Mouse (Mus musculus): ENCODE data around the gene Fnip2. TPM values are rescaled to one million over a fixed set of nuclear protein-coding genes. Genes with fewer than 3 reads are reported as not detected.
"Not testable (repeated sequence)": the region's sequence is repeated elsewhere in the genome, so short reads cannot be mapped to it uniquely, and the experiment has no call there.

The Fnip2 gene
- polyA plus RNA-seq, 1 experiment from 2014 or later, result 9.8 TPM

- no peak for ATAC-seq (ENCODE audit: low FRiP score)
- H3K4me2 ChIP-seq (replicated peaks), result no peak overlapping the region
- H3K27ac ChIP-seq, result no peak overlapping the region
- 0 out of 2 replicates have a peak, but pooled peaks cover 8% of the 10 kb centered on the region for H3K9me3 ChIP-seq (replicated peaks)
- H3K9ac ChIP-seq, result no peak overlapping the region
- 77% methylated on average over 4 of the region's 4 CpGs for WGBS
- H3K4me1 ChIP-seq, result peaks cover 12% of the 10 kb centered on the region
- no peak overlapping the region for H3K4me3 ChIP-seq
- H3K27me3 ChIP-seq, result no peaks in the 10 kb centered on the region
- peaks cover 53% of the 10 kb centered on the region for H3K36me3 ChIP-seq
Observed at GRCm38 (mm10) chr3:79478880-79479279, 88.7 kb downstream of the Fnip2 start.

- Histone ChIP-seq H3K9ac (no peak overlapping the region), H3K9me3 (replicated peaks) (0 out of 2 replicates have a peak, but pooled peaks cover 3% of the 10 kb centered on the region), H3K4me2 (replicated peaks) (no peak overlapping the region), H3K4me3 (no peak overlapping the region), H3K36me3 (peaks cover 49% of the 10 kb centered on the region), H3K27ac (no peak overlapping the region), H3K27me3 (no peaks in the 10 kb centered on the region), H3K4me1 (peaks cover 12% of the 10 kb centered on the region)
- no peak for ATAC-seq (ENCODE audit: low FRiP score)
- WGBS, result 92% methylated on average over 8 of the region's 8 CpGs
Observed at GRCm38 (mm10) chr3:79478400-79478799, 89.2 kb downstream of the Fnip2 start.

- peaks cover 12% of the 10 kb centered on the region for H3K4me1 ChIP-seq
- 95% methylated on average over 2 of the region's 2 CpGs for WGBS
- no peak for ATAC-seq (ENCODE audit: low FRiP score)
- H3K27me3 ChIP-seq, result no peaks in the 10 kb centered on the region
- no peak overlapping the region for H3K27ac ChIP-seq
- no peak overlapping the region for H3K9ac ChIP-seq
- peaks cover 40% of the 10 kb centered on the region for H3K36me3 ChIP-seq
- H3K4me3 ChIP-seq, result no peak overlapping the region
- H3K9me3 ChIP-seq (replicated peaks), result no peaks in the 10 kb centered on the region
- no peak overlapping the region for H3K4me2 ChIP-seq (replicated peaks)
Observed at GRCm38 (mm10) chr3:79475980-79476379, 91.6 kb downstream of the Fnip2 start.

GRCm38 (mm10) chr3:79474911-79475310 is 92.7 kb downstream of the Fnip2 start:
- Histone ChIP-seq H3K27ac (peak overlapping the region; percentile 37), H3K4me2 (replicated peaks) (no peak overlapping the region), H3K36me3 (peaks cover 30% of the 10 kb centered on the region), H3K9me3 (replicated peaks) (no peaks in the 10 kb centered on the region), H3K4me1 (peaks cover 12% of the 10 kb centered on the region), H3K9ac (no peak overlapping the region), H3K27me3 (no peaks in the 10 kb centered on the region), H3K4me3 (no peak overlapping the region)
- WGBS, result 44% methylated on average over 4 of the region's 4 CpGs
- peak; percentile 67 for ATAC-seq (ENCODE audit: low FRiP score)

- Histone ChIP-seq H3K27me3 (no peaks in the 10 kb centered on the region), H3K9ac (no peak overlapping the region), H3K4me2 (replicated peaks) (no peak overlapping the region), H3K36me3 (peaks cover 21% of the 10 kb centered on the region), H3K9me3 (replicated peaks) (no peaks in the 10 kb centered on the region), H3K4me3 (no peak overlapping the region), H3K4me1 (peaks cover 12% of the 10 kb centered on the region), H3K27ac (no peak overlapping the region)
- WGBS, result 95% methylated on average over 5 of the region's 5 CpGs
- no peak for ATAC-seq (ENCODE audit: low FRiP score)
Observed at GRCm38 (mm10) chr3:79472362-79472761, 95.2 kb downstream of the Fnip2 start.

- Histone ChIP-seq H3K9ac (no peak overlapping the region), H3K36me3 (peaks cover 16% of the 10 kb centered on the region), H3K4me3 (no peak overlapping the region), H3K9me3 (replicated peaks) (no peaks in the 10 kb centered on the region), H3K4me1 (no peaks in the 10 kb centered on the region), H3K27me3 (no peaks in the 10 kb centered on the region), H3K27ac (no peak overlapping the region), H3K4me2 (replicated peaks) (no peak overlapping the region)
- ATAC-seq (ENCODE audit: low FRiP score), result no peak
- WGBS, result 96% methylated on average over 5 of the region's 5 CpGs
Observed at GRCm38 (mm10) chr3:79469440-79469839, 98.2 kb downstream of the Fnip2 start.

GRCm38 (mm10) chr3:79458651-79459275 is 108.8 kb downstream of the Fnip2 start:
- H3K36me3 ChIP-seq, result peaks cover 32% of the 10 kb centered on the region
- 91% methylated on average over 14 of the region's 14 CpGs for WGBS

GRCm38 (mm10) chr3:79455761-79456160 is 111.8 kb downstream of the Fnip2 start:
- no peak overlapping the region for H3K9ac ChIP-seq
- H3K27ac ChIP-seq, result no peak overlapping the region
- H3K4me2 ChIP-seq (replicated peaks), result no peak overlapping the region
- no peaks in the 10 kb centered on the region for H3K27me3 ChIP-seq
- WGBS, result 51% methylated on average over 11 of the region's 11 CpGs
- no peak for ATAC-seq (ENCODE audit: low FRiP score)
- no peaks in the 10 kb centered on the region for H3K9me3 ChIP-seq (replicated peaks)
- 0 out of 2 replicates have a peak, but pooled peaks cover 6% of the 10 kb centered on the region for H3K4me1 ChIP-seq
- peaks cover 20% of the 10 kb centered on the region for H3K36me3 ChIP-seq
- H3K4me3 ChIP-seq, result no peak overlapping the region

More at GRCm38 (mm10) chr3:79458651-79459275, 108.8 kb downstream of the Fnip2 start:
- H3K9me3 ChIP-seq (replicated peaks), result no peaks in the 10 kb centered on the region
- H3K27ac ChIP-seq, result no peak overlapping the region
- no peak overlapping the region for H3K4me2 ChIP-seq (replicated peaks)
- no peaks in the 10 kb centered on the region for H3K4me1 ChIP-seq
- no peak for ATAC-seq (ENCODE audit: low FRiP score)
- H3K9ac ChIP-seq, result no peak overlapping the region
- H3K4me3 ChIP-seq, result no peak overlapping the region
- no peaks in the 10 kb centered on the region for H3K27me3 ChIP-seq

GRCm38 (mm10) chr3:79452696-79453263 is 114.8 kb downstream of the Fnip2 start:
- peak; percentile 73; the same call in 1 of the 2 replicates for ATAC-seq (ENCODE audit: low FRiP score)
- Histone ChIP-seq H3K4me3 (no peak overlapping the region), H3K27me3 (no peaks in the 10 kb centered on the region), H3K4me1 (0 out of 2 replicates have a peak, but pooled peaks cover 6% of the 10 kb centered on the region), H3K9ac (no peak overlapping the region), H3K27ac (0 out of 2 replicates have a peak overlapping the region, but pooled peaks have one; percentile 24), H3K4me2 (replicated peaks) (no peak overlapping the region), H3K36me3 (no peaks in the 10 kb centered on the region), H3K9me3 (replicated peaks) (no peaks in the 10 kb centered on the region)
- WGBS, result 46% methylated on average over 14 of the region's 14 CpGs

GRCm38 (mm10) chr3:79449361-79449760 is 118.2 kb downstream of the Fnip2 start:
- H3K36me3 ChIP-seq, result no peaks in the 10 kb centered on the region
- no peak overlapping the region for H3K4me3 ChIP-seq
- 0 out of 2 replicates have a peak, but pooled peaks cover 6% of the 10 kb centered on the region for H3K4me1 ChIP-seq
- H3K27me3 ChIP-seq, result no peaks in the 10 kb centered on the region
- no peak for ATAC-seq (ENCODE audit: low FRiP score)
- H3K9ac ChIP-seq, result no peak overlapping the region
- H3K27ac ChIP-seq, result no peak overlapping the region
- H3K9me3 ChIP-seq (replicated peaks), result no peaks in the 10 kb centered on the region
- WGBS, result 72% methylated on average over 7 of the region's 7 CpGs
- no peak overlapping the region for H3K4me2 ChIP-seq (replicated peaks)

GRCm38 (mm10) chr3:79448421-79448820 is 119.2 kb downstream of the Fnip2 start:
- no peaks in the 10 kb centered on the region for H3K36me3 ChIP-seq
- H3K27ac ChIP-seq, result no peak overlapping the region
- no peaks in the 10 kb centered on the region for H3K9me3 ChIP-seq (replicated peaks)
- no peak overlapping the region for H3K9ac ChIP-seq
- 0 out of 2 replicates have a peak, but pooled peaks cover 6% of the 10 kb centered on the region for H3K4me1 ChIP-seq
- H3K4me2 ChIP-seq (replicated peaks), result no peak overlapping the region
- no peak for ATAC-seq (ENCODE audit: low FRiP score)
- H3K4me3 ChIP-seq, result no peak overlapping the region
- H3K27me3 ChIP-seq, result no peaks in the 10 kb centered on the region
- WGBS, result 89% methylated on average over 5 of the region's 5 CpGs

- WGBS, result 76% methylated on average over 3 of the region's 3 CpGs
- H3K36me3 ChIP-seq, H3K9ac ChIP-seq: not testable (repeated sequence)
Observed at GRCm38 (mm10) chr3:79446648-79447047, 120.9 kb downstream of the Fnip2 start.

GRCm38 (mm10) chr3:79446124-79446523 is 121.5 kb downstream of the Fnip2 start:
- H3K9me3 ChIP-seq (replicated peaks), result no peaks in the 10 kb centered on the region
- no peaks in the 10 kb centered on the region for H3K4me1 ChIP-seq
- no peaks in the 10 kb centered on the region for H3K27me3 ChIP-seq
- H3K36me3 ChIP-seq, result no peaks in the 10 kb centered on the region
- H3K4me3 ChIP-seq, result no peak overlapping the region
- WGBS, result 87% methylated on average over 4 of the region's 4 CpGs
- H3K9ac ChIP-seq, result no peak overlapping the region
- H3K27ac ChIP-seq, result no peak overlapping the region
- ATAC-seq (ENCODE audit: low FRiP score), result no peak
- no peak overlapping the region for H3K4me2 ChIP-seq (replicated peaks)

More at GRCm38 (mm10) chr3:79446648-79447047, 120.9 kb downstream of the Fnip2 start:
- not testable (repeated sequence) for H3K4me3 ChIP-seq; H3K27me3 ChIP-seq; H3K4me2 ChIP-seq (replicated peaks); H3K9me3 ChIP-seq (replicated peaks); H3K27ac ChIP-seq; ATAC-seq (ENCODE audit: low FRiP score); H3K4me1 ChIP-seq
